Mouse (Mus musculus): ENCODE measurements around the gene Chst4. TPM values are rescaled to one million over a fixed set of nuclear protein-coding genes. Genes with fewer than 3 reads are reported as not detected.
"Not testable (repeated sequence)": the region's sequence is repeated elsewhere in the genome, so short reads cannot be mapped to it uniquely, and the experiment has no call there.

The Chst4 gene
- total and polyA plus RNA-seq, 3 experiments, result 3.2 to 5.7 (median 3.3) TPM

GRCm38 (mm10) chr8:110040509-110040908 lies 969 bp upstream of the Chst4 start:
- H3K4me3 ChIP-seq, result no peak overlapping the region
- WGBS, result 28% methylated on average over 4 of the region's 4 CpGs
- no peaks in the 10 kb centered on the region for H3K4me1 ChIP-seq (ENCODE audit: control insufficient read depth, insufficient read depth, low read length)
- no peak overlapping the region for H3K27ac ChIP-seq
- no peak overlapping the region for H3K9ac ChIP-seq (ENCODE audit: low read depth, low read length)
- no peak for TF ChIP-seq POLR2A (IDR thresholded peaks at IDR 0.05; ENCODE audit: insufficient read depth, low read depth, low read length)
- TF ChIP-seq EP300 (IDR thresholded peaks at IDR 0.05; ENCODE audit: insufficient read depth, low read depth, low read length), result no peak
- TF ChIP-seq CTCF (IDR thresholded peaks at IDR 0.05), result no peak
- no peaks in the 10 kb centered on the region for H3K36me3 ChIP-seq (ENCODE audit: control insufficient read depth, insufficient read depth, low read length)
- intact Hi-C loops (cut with DNase I), result no loop called here
- H3K27me3 ChIP-seq (ENCODE audit: control insufficient read depth, insufficient read depth, low read length), result no peaks in the 10 kb centered on the region
- no peak for DNase-seq
- no peaks in the 10 kb centered on the region for H3K79me2 ChIP-seq (replicated peaks; ENCODE audit: control insufficient read depth, insufficient read depth, low read length)

- no peak overlapping the region for H3K9ac ChIP-seq (ENCODE audit: low read depth, low read length)
- H3K27ac ChIP-seq, result no peak overlapping the region
- H3K79me2 ChIP-seq (replicated peaks; ENCODE audit: control insufficient read depth, insufficient read depth, low read length), result no peaks in the 10 kb centered on the region
- TF ChIP-seq CTCF (IDR thresholded peaks at IDR 0.05), result no peak
- no peak for TF ChIP-seq EP300 (IDR thresholded peaks at IDR 0.05; ENCODE audit: insufficient read depth, low read depth, low read length)
- no peak for TF ChIP-seq POLR2A (IDR thresholded peaks at IDR 0.05; ENCODE audit: insufficient read depth, low read depth, low read length)
- H3K27me3 ChIP-seq (ENCODE audit: control insufficient read depth, insufficient read depth, low read length), result no peaks in the 10 kb centered on the region
- no peak overlapping the region for H3K4me3 ChIP-seq
- no peak for DNase-seq
- 56% methylated on average over 7 of the region's 7 CpGs for WGBS
- no peaks in the 10 kb centered on the region for H3K36me3 ChIP-seq (ENCODE audit: control insufficient read depth, insufficient read depth, low read length)
- intact Hi-C loops (cut with DNase I), result no loop called here
- no peaks in the 10 kb centered on the region for H3K4me1 ChIP-seq (ENCODE audit: control insufficient read depth, insufficient read depth, low read length)
Observed at GRCm38 (mm10) chr8:110039216-110039615, 324 bp downstream of the Chst4 start.

DNA sequence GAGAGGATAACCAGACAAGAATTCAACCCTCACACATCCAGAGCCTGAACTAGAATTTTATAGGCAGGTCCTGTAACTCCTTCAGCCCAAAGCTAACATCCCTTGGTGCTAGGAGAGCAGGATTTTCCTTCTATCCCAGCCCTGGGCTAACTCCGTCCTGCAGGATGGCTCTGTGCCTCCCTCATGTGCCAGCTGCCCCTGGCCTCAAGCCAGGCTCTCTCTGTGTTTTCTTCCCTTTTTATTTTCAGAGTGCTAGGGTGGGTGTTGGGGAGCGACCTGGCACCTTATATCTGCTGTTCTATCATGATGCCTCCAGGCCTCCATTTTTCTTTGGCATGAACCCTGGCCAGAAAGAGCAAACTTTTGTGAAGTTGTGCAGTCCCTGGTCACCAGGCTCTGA lies 3.4 kb downstream of the Chst4 start:
- TF ChIP-seq EP300 (IDR thresholded peaks at IDR 0.05; ENCODE audit: insufficient read depth, low read depth, low read length) (no peak), POLR2A (IDR thresholded peaks at IDR 0.05; ENCODE audit: insufficient read depth, low read depth, low read length) (no peak), CTCF (IDR thresholded peaks at IDR 0.05) (no peak)
- Histone ChIP-seq H3K79me2 (replicated peaks; ENCODE audit: control insufficient read depth, insufficient read depth, low read length) (no peaks in the 10 kb centered on the region), H3K36me3 (ENCODE audit: control insufficient read depth, insufficient read depth, low read length) (no peaks in the 10 kb centered on the region), H3K9ac (ENCODE audit: low read depth, low read length) (no peak overlapping the region), H3K27ac (no peak overlapping the region), H3K4me1 (ENCODE audit: control insufficient read depth, insufficient read depth, low read length) (no peaks in the 10 kb centered on the region), H3K27me3 (ENCODE audit: control insufficient read depth, insufficient read depth, low read length) (no peaks in the 10 kb centered on the region), H3K4me3 (no peak overlapping the region)
- 54% methylated on average over 2 of the region's 2 CpGs for WGBS
- intact Hi-C loops (cut with DNase I), result no loop called here
- no peak for DNase-seq

- Histone ChIP-seq H3K27me3 (ENCODE audit: control insufficient read depth, insufficient read depth, low read length) (no peaks in the 10 kb centered on the region), H3K9ac (ENCODE audit: low read depth, low read length) (no peak overlapping the region), H3K27ac (no peak overlapping the region), H3K4me1 (ENCODE audit: control insufficient read depth, insufficient read depth, low read length) (no peaks in the 10 kb centered on the region), H3K79me2 (replicated peaks; ENCODE audit: control insufficient read depth, insufficient read depth, low read length) (no peaks in the 10 kb centered on the region), H3K36me3 (ENCODE audit: control insufficient read depth, insufficient read depth, low read length) (no peaks in the 10 kb centered on the region), H3K4me3 (no peak overlapping the region)
- intact Hi-C loops (cut with DNase I), result no loop called here
- no peak for DNase-seq
- no peak for TF ChIP-seq POLR2A (IDR thresholded peaks at IDR 0.05; ENCODE audit: insufficient read depth, low read depth, low read length)
- no peak for TF ChIP-seq EP300 (IDR thresholded peaks at IDR 0.05; ENCODE audit: insufficient read depth, low read depth, low read length)
- TF ChIP-seq CTCF (IDR thresholded peaks at IDR 0.05), result no peak
- WGBS, result 32% methylated on average over 4 of the region's 4 CpGs
Observed at GRCm38 (mm10) chr8:110034331-110034730, 5.2 kb downstream of the Chst4 start.

DNA sequence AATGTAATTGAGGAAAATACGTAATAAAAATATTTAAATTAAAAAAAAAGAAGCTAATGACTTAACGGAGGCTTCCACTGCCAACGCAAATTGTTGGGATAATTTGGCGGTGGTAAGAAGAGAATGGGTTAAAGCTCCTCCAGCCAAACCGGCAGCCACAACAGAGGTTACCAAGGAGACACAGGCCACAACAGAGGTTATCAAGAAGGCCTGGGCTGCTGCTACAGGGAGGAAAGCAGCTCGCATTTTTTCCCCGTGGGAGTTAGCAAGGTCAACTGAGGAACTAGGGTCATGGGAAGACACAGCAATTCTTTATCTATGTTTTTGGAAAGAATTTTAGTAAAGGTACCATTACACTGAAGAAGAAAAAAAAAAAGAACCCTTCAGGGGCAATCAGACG lies 5.8 kb downstream of the Chst4 start:
- H3K27me3 ChIP-seq (ENCODE audit: control insufficient read depth, insufficient read depth, low read length); intact Hi-C loops (cut with DNase I); H3K36me3 ChIP-seq (ENCODE audit: control insufficient read depth, insufficient read depth, low read length); H3K9ac ChIP-seq (ENCODE audit: low read depth, low read length); H3K79me2 ChIP-seq (replicated peaks; ENCODE audit: control insufficient read depth, insufficient read depth, low read length); H3K4me3 ChIP-seq; H3K4me1 ChIP-seq (ENCODE audit: control insufficient read depth, insufficient read depth, low read length); H3K27ac ChIP-seq: not testable (repeated sequence)
- WGBS, result 24% methylated on average over 8 of the region's 8 CpGs
- DNase-seq, result peak in 1 of 2 experiments; percentile 14

- no peaks in the 10 kb centered on the region for H3K36me3 ChIP-seq (ENCODE audit: control insufficient read depth, insufficient read depth, low read length)
- TF ChIP-seq CTCF (IDR thresholded peaks at IDR 0.05), result no peak
- no peak for TF ChIP-seq EP300 (IDR thresholded peaks at IDR 0.05; ENCODE audit: insufficient read depth, low read depth, low read length)
- no peak for TF ChIP-seq POLR2A (IDR thresholded peaks at IDR 0.05; ENCODE audit: insufficient read depth, low read depth, low read length)
- intact Hi-C loops (cut with DNase I), result no loop called here
Observed at GRCm38 (mm10) chr8:110022768-110023344, 16.7 kb downstream of the Chst4 start.

More at GRCm38 (mm10) chr8:110022768-110023344, 16.7 kb downstream of the Chst4 start:
- Histone ChIP-seq H3K4me1 (ENCODE audit: control insufficient read depth, insufficient read depth, low read length) (no peaks in the 10 kb centered on the region), H3K79me2 (replicated peaks; ENCODE audit: control insufficient read depth, insufficient read depth, low read length) (no peaks in the 10 kb centered on the region), H3K27ac (no peak overlapping the region), H3K4me3 (no peak overlapping the region), H3K27me3 (ENCODE audit: control insufficient read depth, insufficient read depth, low read length) (no peaks in the 10 kb centered on the region), H3K9ac (ENCODE audit: low read depth, low read length) (no peak overlapping the region)
- DNase-seq, result no peak
- WGBS, result 84% methylated on average over 10 of the region's 10 CpGs

Measured in heart, adult 2 months (tissue).